Mouse (Mus musculus) brain, adult 10 weeks (tissue): ENCODE data around the gene Man1c1. TPM values are rescaled to one million over a fixed set of nuclear protein-coding genes. Genes with fewer than 3 reads are reported as not detected.

ENCODE experiments used
- polyA plus RNA-seq: library from polyadenylated mRNA; stranded (reverse); fragments of 350-450 nt; fragmentation: Illumina TruSeq; extraction: RNeasy Lipid Tissue Mini Kit (QIAGEN cat#74804); gene quantifications from one replicate; pipeline ENCODE4 v1.2.3, GENCODE M21; 2015; ENCODE audit warnings: low read depth, low replicate concordance

The Man1c1 gene
- polyA plus RNA-seq = 17.8 TPM

DNA sequence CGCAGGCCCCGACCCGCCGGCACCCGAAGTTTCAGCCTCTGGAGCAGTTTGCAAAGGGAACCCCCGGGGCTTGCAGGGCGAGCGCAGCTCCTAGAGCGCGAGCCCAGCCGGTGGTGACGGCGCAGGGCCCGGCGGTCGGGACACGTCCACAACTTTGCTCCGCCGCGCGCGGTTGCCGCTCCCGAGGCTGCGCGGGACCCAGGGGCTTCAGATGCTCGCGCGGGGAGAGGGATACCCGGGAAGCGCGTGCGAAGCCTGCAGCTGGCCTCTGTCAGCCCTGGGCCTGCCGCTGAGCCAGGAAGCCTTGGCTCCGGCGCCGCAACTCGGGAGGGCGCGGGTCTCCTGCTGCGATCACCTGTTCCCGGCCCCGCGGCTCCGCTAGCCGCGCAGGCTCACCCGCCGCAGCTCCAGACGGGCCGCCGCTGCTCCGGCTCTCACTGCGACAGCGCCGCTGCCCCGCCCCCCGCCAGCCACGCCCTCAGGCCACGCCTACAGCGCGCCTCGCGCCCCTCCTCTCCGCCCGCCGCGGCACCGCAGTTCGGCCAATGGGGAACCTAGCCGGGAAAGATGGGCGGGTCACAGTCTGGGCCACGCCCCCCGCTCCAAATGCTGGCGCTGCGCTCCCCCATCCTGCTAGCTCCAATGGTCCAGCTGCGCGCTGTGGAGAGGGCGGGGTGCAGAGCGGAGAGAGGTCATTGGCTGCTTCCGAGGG is at the start of gene Man1c1:
Man1c1 (minus strand) TSS at position 456 of the 712 bp plus-strand sequence.

DNA sequence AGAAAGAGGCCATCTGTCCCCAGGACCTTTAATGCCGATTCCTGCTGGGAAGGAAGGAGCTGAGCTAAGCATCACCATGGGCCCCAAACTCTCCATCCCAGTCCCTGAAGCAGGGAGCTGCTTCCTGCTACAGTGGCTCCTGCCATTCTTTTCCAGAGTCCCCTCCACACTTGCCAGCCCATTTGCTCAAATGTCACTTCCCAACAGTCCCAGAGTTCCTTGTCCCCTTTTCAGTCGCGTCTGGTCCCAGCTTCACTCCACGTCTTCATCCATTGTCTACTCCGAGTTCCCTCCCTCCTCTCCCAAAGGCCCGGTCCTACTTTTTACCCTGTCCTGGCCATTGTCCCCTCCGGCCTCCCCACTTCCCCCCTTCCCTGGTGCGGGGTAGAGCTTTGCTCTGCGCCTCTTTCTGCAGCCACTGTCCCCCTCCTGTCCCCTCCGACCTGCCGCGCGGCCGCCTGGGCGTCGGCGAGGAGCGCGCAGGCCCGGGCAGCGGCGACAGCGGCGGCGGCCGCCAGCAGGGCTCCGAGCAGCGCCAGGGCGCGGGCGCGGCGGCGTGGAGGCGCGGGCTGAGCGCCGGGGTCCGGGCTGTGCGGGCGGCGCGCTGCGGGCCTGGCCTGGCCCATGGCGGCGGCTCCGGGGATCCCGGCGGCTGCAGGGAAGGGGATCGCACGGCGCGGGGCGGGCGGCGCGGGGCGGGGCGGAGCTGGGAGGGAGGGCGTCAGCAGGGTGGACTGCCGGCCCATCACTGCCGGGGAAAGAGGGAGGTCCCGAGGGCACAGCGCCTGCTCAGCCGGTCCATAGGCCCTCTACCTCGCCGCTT is 152.4 kb downstream of the Man1c1 start, which contains the start of gene Selenon:
Selenon (minus strand) TSS at position 673 of the 823 bp plus-strand sequence.

DNA sequence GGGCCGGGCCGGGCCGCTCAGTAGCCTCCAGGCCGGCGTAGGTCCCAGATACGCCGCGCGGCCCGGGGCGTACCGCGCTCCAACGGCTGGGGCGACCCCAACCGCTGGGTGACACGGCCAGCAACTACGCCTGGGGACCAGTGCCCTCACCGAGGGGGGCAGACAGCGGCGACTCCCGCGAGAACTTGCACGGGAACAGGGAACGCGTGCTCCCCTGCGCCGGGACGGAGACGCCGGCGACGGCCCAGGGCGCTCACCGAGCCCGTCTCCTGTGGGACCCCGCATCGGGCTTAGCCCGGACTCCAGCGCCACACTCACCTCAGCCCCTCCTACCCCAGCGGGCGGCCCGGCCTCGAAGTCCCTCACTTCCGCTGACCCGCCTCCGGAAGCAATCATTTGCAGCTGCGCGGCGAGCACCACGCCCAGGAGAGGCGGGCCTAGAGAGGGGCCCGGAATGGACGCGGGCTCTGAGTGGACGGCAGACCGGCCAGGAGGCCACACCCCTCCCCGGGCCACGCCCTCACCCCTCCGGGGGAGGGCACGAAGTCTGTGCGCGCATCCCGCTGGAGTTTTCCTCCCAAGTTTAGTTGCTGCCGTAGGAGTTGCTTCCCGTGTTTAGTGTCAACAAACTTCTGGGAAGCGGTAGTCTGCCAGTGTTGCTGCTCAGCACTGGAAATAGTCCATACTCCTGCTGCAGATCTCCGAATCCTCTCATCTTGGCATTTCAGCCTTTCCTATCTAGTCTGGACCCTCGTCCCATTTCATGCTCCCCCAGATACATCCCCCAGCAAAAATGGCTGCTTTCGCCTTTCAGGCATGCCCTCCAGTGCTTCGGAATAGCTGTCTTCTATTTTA is 168.9 kb downstream of the Man1c1 start, which contains the start of gene Mtfr1l:
Mtfr1l (minus strand) TSS at position 456 of the 855 bp plus-strand sequence.

Other genes starting within 250 kb of the Man1c1 start
- 1,473 TPM for gene Stmn1, start 236.0 kb downstream of the Man1c1 start, polyA plus RNA-seq
- gene Paqr7, start 207.6 kb downstream of the Man1c1 start, polyA plus RNA-seq = 74.5 TPM
- 0.37 TPM for gene Aunip, start 193.3 kb downstream of the Man1c1 start, polyA plus RNA-seq
- 76.0 TPM for gene Mtfr1l, start 168.9 kb downstream of the Man1c1 start, polyA plus RNA-seq
- 15.5 TPM for gene Selenon, start 152.1 kb downstream of the Man1c1 start, polyA plus RNA-seq
- gene Ldlrap1, start 63.7 kb upstream of the Man1c1 start, polyA plus RNA-seq = 3.4 TPM
- gene Maco1, start 149.1 kb upstream of the Man1c1 start, polyA plus RNA-seq = 39.3 TPM
- gene Rhd, start 160.2 kb upstream of the Man1c1 start, polyA plus RNA-seq = not detected
- gene Tmem50a, start 210.7 kb upstream of the Man1c1 start, polyA plus RNA-seq = 187 TPM
- 318 TPM for gene Rsrp1, start 219.3 kb upstream of the Man1c1 start, polyA plus RNA-seq
- 77.9 TPM for gene Syf2, start 226.6 kb upstream of the Man1c1 start, polyA plus RNA-seq